Comparison of ENCODE assay signal across 22 mouse cellular contexts in genomic region chr2:24894211-24894610, GRCm38 (mm10). TPM values are rescaled to one million over a fixed set of nuclear protein-coding genes. Genes with fewer than 3 reads are reported as not detected.
DNase-seq lines count a peak whose midpoint lies in the region; ATAC-seq and TF ChIP-seq lines count a peak whose summit lies in the region.
"Had no signal": no experiment of that assay in that cellular context is flagged by ENCODE, and none has a peak within 500 bp of the region (broad histone marks: within the 10 kb centered on the region; RNA-seq: fewer than 3 reads in every experiment).

No protein-coding gene starts in this region.

- no peak overlapping the region for H3K4me2 ChIP-seq in liver, postnatal 0 days (ENCODE audit: low read depth, low read length)
- no peak overlapping the region for H3K4me2 ChIP-seq in liver, embryonic 11.5 days

- no peak overlapping the region for H3K9ac ChIP-seq in liver, adult 2 months (ENCODE audit: low read depth, low read length)
- H3K9ac ChIP-seq in liver, postnatal 0 days (replicated peaks): no peak overlapping the region
- no peak overlapping the region for H3K9ac ChIP-seq in liver, embryonic 11.5 days (ENCODE audit: low read depth, low read length)

- DNase-seq in liver, adult 2 months (ENCODE audit: extremely low read depth, low read depth, low spot score): peak; percentile 75
- no peak for DNase-seq in liver, postnatal 0 days
- DNase-seq in liver, embryonic 11.5 days (ENCODE audit: low spot score): no peak
- DNase-seq in liver: no peak
- DNase-seq in heart, adult 9 months (ENCODE audit: low spot score in 2 of 2): no peak
- DNase-seq in urinary bladder, adult 18-20 months (ENCODE audit: low spot score in 2 of 2): no peak
- DNase-seq: adrenal gland, adult 2 months; adrenal gland, adult 8-10 months; adrenal gland, postnatal 10 days; adrenal gland, postnatal 14 days; adrenal gland, postnatal 25 days; adrenal gland, postnatal 36 days; B cell, adult 2 months; cerebellum, adult 11 months; cerebellum, adult 11-12 months had no signal

- WGBS in liver, adult 2 months: 31% methylated on average over 1 of the region's 1 CpGs
- WGBS in liver, postnatal 0 days (ENCODE audit: insufficient replicate concordance): 63% methylated on average over 1 of the region's 1 CpGs
- WGBS in liver, embryonic 11.5 days: 78% methylated on average over 1 of the region's 1 CpGs

- no peak for TF ChIP-seq CTCF in liver, adult 2 months (IDR thresholded peaks at IDR 0.05; ENCODE audit: low read depth, low read length)
- no peak for TF ChIP-seq CTCF in liver, postnatal 0 days (IDR thresholded peaks at IDR 0.05; ENCODE audit: low read depth)

- no peak overlapping the region for H3K4me3 ChIP-seq in liver, adult 2 months (ENCODE audit: insufficient read depth, low read depth, low read length)
- H3K4me3 ChIP-seq in liver, postnatal 0 days (ENCODE audit: low read depth, low read length): no peak overlapping the region
- H3K4me3 ChIP-seq in liver, embryonic 11.5 days (ENCODE audit: low read depth, low read length): no peak overlapping the region

- H3K9me3 ChIP-seq in liver, postnatal 0 days (ENCODE audit: low read length): no peaks in the 10 kb centered on the region
- H3K9me3 ChIP-seq in liver, embryonic 11.5 days (ENCODE audit: control insufficient read depth, low read length): no peaks in the 10 kb centered on the region
- H3K9me3 ChIP-seq: G1E had no signal

- H3K27ac ChIP-seq in liver, adult 2 months (replicated peaks; ENCODE audit: insufficient read depth, low read depth, low read length): peak overlapping the region; percentile 59
- no peak overlapping the region for H3K27ac ChIP-seq in liver, postnatal 0 days (ENCODE audit: low read depth)
- H3K27ac ChIP-seq in liver, embryonic 11.5 days (ENCODE audit: low read depth, low read length): no peak overlapping the region

- peaks cover 46% of the 10 kb centered on the region for H3K79me2 ChIP-seq in liver, adult 2 months (ENCODE audit: control insufficient read depth, insufficient read depth, low read length)

- no peak for ATAC-seq in liver, postnatal 0 days
- peak; percentile 64; the same call in 1 of the 2 replicates for ATAC-seq in liver, embryonic 11.5 days (replicated peaks; ENCODE audit: low FRiP score)
- ATAC-seq in megakaryocyte progenitor cell, adult 5-6 weeks (replicated peaks; ENCODE audit: poor library complexity): peak; percentile 69
- peak; percentile 67 for ATAC-seq in megakaryocyte-erythroid progenitor cell, adult 5-6 weeks (replicated peaks; ENCODE audit: low FRiP score, low TSS enrichment, poor library complexity, severe bottlenecking)
- ATAC-seq: activated CD4-positive, CD25-positive, alpha-beta regulatory T cell, adult 4 months; CD4-positive, CD25-positive, alpha-beta regulatory T cell, adult 4 months; Patski had no signal

- no peaks in the 10 kb centered on the region for H3K36me3 ChIP-seq in liver, adult 2 months (ENCODE audit: control insufficient read depth, insufficient read depth, low read length)
- no peaks in the 10 kb centered on the region; the same call in 1 of the 2 replicates for H3K36me3 ChIP-seq in liver, postnatal 0 days (replicated peaks; ENCODE audit: insufficient read depth, low read length)
- no peaks in the 10 kb centered on the region; the same call in 1 of the 2 replicates for H3K36me3 ChIP-seq in liver, embryonic 11.5 days (ENCODE audit: control insufficient read depth, insufficient read depth, low read length)

- TF ChIP-seq EP300 in liver, postnatal 0 days (IDR thresholded peaks at IDR 0.05; ENCODE audit: low read depth): no peak

- TF ChIP-seq POLR2A in liver, adult 2 months (IDR thresholded peaks at IDR 0.05; ENCODE audit: extremely low read depth, insufficient read depth, low read length): no peak

- no peaks in the 10 kb centered on the region for H3K27me3 ChIP-seq in liver, adult 2 months (ENCODE audit: control insufficient read depth, insufficient read depth, low read length)
- H3K27me3 ChIP-seq in liver, postnatal 0 days (ENCODE audit: insufficient read depth, low read length): no peaks in the 10 kb centered on the region
- H3K27me3 ChIP-seq in liver, embryonic 11.5 days (replicated peaks; ENCODE audit: control insufficient read depth, insufficient read depth, low read length): no peaks in the 10 kb centered on the region
- H3K27me3 ChIP-seq: CH12.LX, Patski had no signal

- H3K4me1 ChIP-seq in liver, adult 2 months (ENCODE audit: control insufficient read depth, insufficient read depth, low read length): peaks cover 36% of the 10 kb centered on the region
- peaks cover 29% of the 10 kb centered on the region for H3K4me1 ChIP-seq in liver, postnatal 0 days (ENCODE audit: insufficient read depth)
- peaks cover 15% of the 10 kb centered on the region for H3K4me1 ChIP-seq in liver, embryonic 11.5 days (replicated peaks; ENCODE audit: control insufficient read depth, insufficient read depth, low read length)

RNA-seq across cellular contexts. Expression of gene Ehmt1, which starts 25.2 kb away (rescaled TPM):
- 19.2 and 21.8 TPM in 2 replicates for total RNA-seq in liver, adult 2 months (2014; rRNA removed)
- 19.4 and 24.0 TPM in 2 replicates for polyA plus RNA-seq in liver, adult 2 months (2012; rRNA removed)
- polyA plus RNA-seq in liver, postnatal 0 days (2015; fragmentation: Nextera tagmentation; extraction: Ambion mirVana): 9.1 and 12.3 TPM in 2 replicates
- polyA plus RNA-seq in liver, embryonic 11.5 days (2014; fragmentation: Nextera tagmentation; extraction: Ambion mirVana): 51.3 and 54.7 TPM in 2 replicates
- total RNA-seq in megakaryocyte progenitor cell, adult 5-6 weeks (2015): 34.4 and 36.7 TPM in 2 replicates
- total RNA-seq in megakaryocyte progenitor cell, adult 5-6 weeks (2017): 63.1 and 87.0 TPM in 2 replicates
- total RNA-seq in megakaryocyte-erythroid progenitor cell, adult 5-6 weeks (2014; fragmentation: Nextera tagmentation): 78.3 and 81.6 TPM in 2 replicates
- 62.9 and 107 TPM in 2 replicates for total RNA-seq in megakaryocyte-erythroid progenitor cell, adult 5-6 weeks (2017)

RNA-seq across cellular contexts. Expression of gene Arrdc1, which starts 40.8 kb away (rescaled TPM):
- 2.5 and 3.1 TPM in 2 replicates for total RNA-seq in liver, adult 2 months (2014; rRNA removed)
- 7.4 and 12.7 TPM in 2 replicates for polyA plus RNA-seq in liver, adult 2 months (2012; rRNA removed)
- polyA plus RNA-seq in liver, postnatal 0 days (2015; fragmentation: Nextera tagmentation; extraction: Ambion mirVana): 16.2 and 16.7 TPM in 2 replicates
- 29.8 and 35.2 TPM in 2 replicates for polyA plus RNA-seq in liver, embryonic 11.5 days (2014; fragmentation: Nextera tagmentation; extraction: Ambion mirVana)
- total RNA-seq in megakaryocyte progenitor cell, adult 5-6 weeks (2015): 24.5 and 29.2 TPM in 2 replicates
- 48.3 and 58.9 TPM in 2 replicates for total RNA-seq in megakaryocyte progenitor cell, adult 5-6 weeks (2017)
- 53.4 and 55.9 TPM in 2 replicates for total RNA-seq in megakaryocyte-erythroid progenitor cell, adult 5-6 weeks (2014; fragmentation: Nextera tagmentation)
- 38.7 and 66.0 TPM in 2 replicates for total RNA-seq in megakaryocyte-erythroid progenitor cell, adult 5-6 weeks (2017)

RNA-seq across cellular contexts. Expression of gene Zmynd19, which starts 55.4 kb away (rescaled TPM):
- total RNA-seq in liver, adult 2 months (2014; rRNA removed): 2.0 and 3.0 TPM in 2 replicates
- polyA plus RNA-seq in liver, adult 2 months (2012; rRNA removed): 3.4 TPM in 2 replicates
- polyA plus RNA-seq in liver, postnatal 0 days (2015; fragmentation: Nextera tagmentation; extraction: Ambion mirVana): 6.2 and 6.5 TPM in 2 replicates
- polyA plus RNA-seq in liver, embryonic 11.5 days (2014; fragmentation: Nextera tagmentation; extraction: Ambion mirVana): 46.0 and 47.3 TPM in 2 replicates
- 16.0 and 19.1 TPM in 2 replicates for total RNA-seq in megakaryocyte progenitor cell, adult 5-6 weeks (2015)
- 42.9 and 62.2 TPM in 2 replicates for total RNA-seq in megakaryocyte progenitor cell, adult 5-6 weeks (2017)
- 34.5 and 34.9 TPM in 2 replicates for total RNA-seq in megakaryocyte-erythroid progenitor cell, adult 5-6 weeks (2014; fragmentation: Nextera tagmentation)
- 69.9 and 75.2 TPM in 2 replicates for total RNA-seq in megakaryocyte-erythroid progenitor cell, adult 5-6 weeks (2017)
